Mouse (Mus musculus): ENCODE measurements around the gene P2rx7.

Gene P2rx7

DNA sequence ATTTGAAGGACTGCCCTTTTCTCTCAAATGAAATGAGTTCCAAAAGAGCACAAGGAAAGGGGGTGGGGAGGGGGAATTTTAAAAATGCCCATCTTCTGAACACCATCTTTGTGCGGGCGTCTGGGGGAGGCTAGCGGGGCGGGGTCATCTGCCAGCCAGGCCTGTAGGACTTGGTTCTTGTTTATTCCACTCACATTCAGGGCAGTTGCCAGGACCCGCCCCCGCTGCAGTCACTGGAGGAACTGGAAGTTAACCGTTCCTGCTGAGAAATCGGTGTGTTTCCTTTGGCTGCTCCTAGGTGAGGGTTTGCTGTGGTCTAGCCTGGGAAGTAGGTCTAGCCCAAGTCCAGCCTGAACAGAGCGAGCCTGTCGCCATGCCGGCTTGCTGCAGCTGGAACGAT is at the start of gene P2rx7:
Gene P2rx7, plus strand, starts transcription at position 211 of the 400 bp plus-strand sequence.
- DNase-seq (ENCODE audit: low spot score), result no peak

DNA sequence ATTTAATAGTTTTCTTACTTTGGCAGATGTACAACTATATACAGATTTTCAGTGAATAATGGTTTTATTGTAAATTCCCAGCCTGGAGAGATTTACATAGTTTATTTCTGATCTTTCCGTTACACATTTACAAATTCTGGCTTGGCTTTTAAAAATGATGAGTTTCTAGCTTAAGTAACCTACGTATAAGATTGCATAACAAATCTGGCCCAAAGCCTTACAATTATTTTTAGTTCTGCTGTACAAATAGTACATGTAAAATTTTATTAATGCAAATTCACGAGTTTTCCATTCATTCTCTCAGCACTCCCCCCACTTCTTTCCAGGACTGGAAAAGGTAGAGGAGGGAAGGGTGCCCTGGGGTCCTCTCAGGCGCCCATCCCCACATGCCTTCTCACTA is 48.2 kb upstream of the P2rx7 start:
- no peak for DNase-seq (ENCODE audit: low spot score)

DNA sequence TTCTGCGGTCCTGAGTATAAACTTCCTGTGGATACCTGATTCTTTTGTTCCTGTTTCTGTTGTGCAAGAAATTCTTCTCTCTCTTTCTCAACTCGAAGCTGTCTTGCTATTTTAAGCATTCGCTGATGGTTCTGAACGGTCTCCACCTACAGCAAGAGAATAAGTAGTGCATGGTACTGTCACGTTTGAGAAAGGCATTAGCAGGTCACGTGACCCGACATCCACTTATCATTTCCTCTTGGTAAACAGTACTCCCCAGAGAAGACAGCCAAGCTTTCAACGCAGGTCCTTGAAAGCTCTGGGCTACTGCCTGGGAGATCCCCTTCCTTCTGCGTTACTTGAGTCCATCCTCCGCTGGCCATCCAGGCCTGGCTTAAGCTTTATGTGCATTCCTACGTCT is 41.5 kb upstream of the P2rx7 start:
- no peak for DNase-seq (ENCODE audit: low spot score)

DNA sequence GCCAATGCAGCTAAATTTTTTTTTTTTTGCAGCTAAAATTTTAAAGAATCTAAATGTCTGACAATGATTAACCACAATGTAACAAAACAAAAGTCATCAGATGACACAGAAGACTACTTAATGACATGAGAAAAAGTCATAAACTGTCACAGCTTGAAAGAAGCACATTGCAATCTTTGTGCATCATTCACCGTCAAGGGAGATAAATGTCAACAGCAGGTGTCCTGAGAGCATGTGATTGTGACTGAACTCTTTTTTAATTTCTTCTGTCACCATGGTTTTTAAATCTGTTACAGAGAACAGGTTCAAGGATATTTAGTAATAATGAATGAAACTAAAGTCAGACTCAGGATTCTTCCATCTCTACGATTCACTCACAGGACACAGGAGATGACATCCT is 38.8 kb upstream of the P2rx7 start:
- DNase-seq (ENCODE audit: low spot score), result no peak

DNA sequence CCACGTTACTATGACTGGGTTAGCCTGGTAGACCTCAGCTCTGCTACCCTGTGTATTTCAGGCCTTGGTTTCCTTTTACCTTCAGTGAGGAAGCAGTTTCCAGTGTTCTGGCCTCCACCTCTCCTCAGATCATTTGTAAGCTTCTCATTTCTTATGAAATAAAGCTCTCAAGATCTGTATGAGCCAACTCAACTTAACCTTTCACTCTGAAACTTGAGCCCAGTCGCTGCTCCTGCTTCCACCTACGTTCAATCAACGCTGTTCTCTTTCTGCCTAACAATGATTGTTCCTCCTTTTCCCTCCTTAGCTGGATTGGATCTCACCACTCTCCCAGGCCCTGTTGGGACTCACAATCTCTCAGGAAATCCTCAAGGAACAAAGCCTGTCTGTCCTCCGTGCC is 32.1 kb upstream of the P2rx7 start:
- no peak for DNase-seq (ENCODE audit: low spot score)

DNA sequence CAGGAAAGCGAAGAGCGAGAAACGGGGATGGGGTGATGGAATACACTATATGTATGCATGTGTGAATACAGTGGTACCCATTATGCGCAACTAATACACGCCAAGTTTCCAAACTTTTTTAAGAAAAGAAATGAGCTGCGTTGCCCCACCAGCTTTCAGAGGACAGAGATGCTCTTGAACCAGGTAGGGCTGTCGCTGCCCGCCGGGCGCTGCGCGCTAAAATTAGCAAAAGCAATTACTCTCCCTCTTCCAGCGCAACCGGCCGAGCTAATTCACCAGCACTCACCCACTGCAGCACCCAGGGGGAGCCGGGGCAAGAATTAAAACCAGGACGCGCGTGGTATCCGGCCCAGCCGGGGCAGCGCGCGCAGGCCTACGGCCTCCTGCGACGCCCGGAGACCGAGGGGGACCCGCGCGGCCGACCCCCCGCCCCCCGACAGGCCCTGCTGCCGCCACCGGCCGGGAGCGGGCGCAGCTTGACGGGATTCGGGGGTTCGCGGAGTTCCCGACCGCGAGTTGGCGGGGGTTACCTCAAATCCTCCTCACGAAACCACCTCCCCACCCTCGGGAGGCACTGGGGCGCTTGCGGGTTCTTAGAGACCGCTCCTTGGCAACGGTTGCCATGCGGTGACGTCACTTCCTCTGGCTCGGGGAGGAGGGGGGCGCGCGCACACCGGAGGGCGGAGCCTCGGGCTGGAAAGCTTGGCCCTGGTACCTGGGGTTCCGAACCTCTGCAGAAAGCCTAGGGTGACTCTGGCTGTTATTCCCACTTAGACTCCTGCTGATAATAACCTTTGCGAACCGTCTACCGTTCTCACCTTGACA is 29.6 kb upstream of the P2rx7 start, which contains the start of gene Ift81:
Gene Ift81, minus strand, starts transcription at position 611 of the 825 bp plus-strand sequence.
- peak; percentile 85 for DNase-seq (ENCODE audit: low spot score)

DNA sequence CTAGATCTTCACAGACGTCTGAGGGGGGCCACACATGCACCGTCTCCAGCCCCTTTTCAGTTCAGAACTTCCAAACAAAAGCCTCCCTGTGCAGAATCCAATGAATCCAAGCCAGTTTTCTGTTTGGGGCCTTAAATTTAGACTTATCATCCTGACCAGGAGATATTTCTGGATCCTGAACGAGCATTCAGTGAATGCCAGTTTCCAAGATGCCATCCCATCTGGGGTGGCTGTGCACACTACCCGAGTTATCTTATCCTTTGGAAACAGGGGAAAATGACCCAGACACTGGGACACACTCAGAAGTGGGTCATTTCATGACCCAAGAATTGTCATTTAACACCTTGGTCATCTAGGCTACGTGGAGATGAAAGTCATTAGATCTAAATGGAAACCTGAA is 26.0 kb upstream of the P2rx7 start:
- no peak for DNase-seq (ENCODE audit: low spot score)

DNA sequence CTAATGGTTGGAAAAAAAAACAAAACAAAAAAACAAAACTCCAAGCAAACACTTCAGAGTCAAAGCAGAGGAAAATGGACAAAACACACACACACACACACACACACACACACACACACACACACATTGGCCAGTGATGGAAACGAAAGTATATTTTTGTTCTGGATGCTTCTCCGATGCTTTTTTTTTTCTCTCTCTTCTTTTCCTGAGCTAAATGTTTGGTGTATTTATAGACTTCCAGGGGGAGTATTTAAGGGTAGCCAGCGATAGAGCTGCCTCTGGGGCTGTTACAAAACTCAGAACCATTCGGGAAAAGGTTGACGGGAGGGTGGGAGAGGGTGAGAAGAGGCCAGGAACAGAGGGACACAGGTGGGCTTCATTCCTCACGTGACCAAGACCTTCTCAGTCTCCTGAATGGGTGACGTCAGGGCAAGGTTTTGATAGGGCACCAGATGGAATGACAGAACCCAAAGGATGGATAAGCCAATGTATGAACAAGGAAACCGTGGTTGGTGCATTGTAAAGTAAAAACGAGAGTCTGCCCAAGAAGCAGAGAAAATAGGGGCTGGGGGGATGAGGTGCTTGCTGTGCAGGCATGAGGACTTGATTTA is 23.9 kb upstream of the P2rx7 start:
- DNase-seq (ENCODE audit: low spot score), result no peak

DNA sequence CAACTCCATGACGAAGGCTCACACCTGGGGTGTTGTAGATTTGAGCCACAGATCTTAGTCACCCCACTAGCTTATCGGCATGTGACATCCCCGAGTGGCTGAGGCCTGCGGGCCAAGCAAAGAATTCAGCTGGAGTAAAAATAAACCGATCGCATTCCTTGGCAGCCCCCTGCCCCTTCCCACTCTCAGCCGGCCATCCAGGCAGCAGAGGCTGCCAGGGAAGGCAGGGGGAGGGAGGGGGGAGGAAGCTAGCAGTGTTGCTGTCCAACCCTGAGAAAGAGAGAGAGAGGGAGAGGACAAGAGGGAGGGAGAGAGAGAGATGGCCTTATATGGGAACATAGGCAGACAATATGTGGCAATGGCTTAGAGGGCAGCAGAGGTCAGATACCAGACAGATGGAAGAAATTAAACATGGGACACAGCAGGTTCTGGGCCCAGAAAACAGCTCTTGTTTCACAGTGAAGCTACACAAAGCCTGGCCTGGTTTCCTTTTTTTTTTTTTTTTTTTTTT is 22.3 kb upstream of the P2rx7 start:
- no peak for DNase-seq (ENCODE audit: low spot score)

DNA sequence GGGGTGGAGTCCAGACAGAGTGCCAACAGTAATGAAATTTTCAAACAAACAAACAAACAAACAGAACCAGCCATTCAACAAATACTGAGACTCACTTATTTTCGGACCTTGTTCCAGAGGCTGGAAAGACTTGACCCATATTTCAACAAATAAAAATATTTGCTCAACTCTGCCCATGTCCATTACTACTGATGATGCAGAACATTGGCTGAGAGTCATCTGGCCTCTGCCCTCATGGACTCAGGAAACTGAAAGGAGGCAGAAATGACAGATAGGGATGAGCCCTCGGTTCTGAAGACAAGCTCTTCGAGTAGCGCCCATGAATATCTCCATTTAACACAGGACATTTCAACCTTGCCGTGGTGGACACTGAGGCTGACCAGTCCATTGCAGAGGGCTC is 21.2 kb upstream of the P2rx7 start:
- no peak for DNase-seq (ENCODE audit: low spot score)

DNA sequence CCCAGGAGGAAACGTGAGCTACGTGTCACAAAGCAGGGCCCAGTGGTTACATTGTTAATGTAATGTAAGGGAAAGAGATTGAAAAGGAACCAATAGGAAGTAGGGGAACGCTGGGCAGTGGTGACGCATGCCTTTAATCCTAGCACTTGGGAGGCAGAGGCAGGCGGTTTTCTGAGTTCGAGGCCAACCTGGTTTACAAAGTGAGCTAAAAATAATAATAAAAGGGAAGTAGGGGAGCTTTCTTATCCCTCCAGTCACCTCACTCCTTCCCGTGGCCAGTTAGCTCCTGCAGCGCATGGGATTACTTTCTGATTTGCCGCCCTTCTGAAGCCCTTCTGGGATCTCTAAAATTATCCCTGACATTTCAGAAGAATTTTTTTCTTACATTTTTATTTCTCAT is 19.9 kb upstream of the P2rx7 start:
- DNase-seq (ENCODE audit: low spot score), result no peak

DNA sequence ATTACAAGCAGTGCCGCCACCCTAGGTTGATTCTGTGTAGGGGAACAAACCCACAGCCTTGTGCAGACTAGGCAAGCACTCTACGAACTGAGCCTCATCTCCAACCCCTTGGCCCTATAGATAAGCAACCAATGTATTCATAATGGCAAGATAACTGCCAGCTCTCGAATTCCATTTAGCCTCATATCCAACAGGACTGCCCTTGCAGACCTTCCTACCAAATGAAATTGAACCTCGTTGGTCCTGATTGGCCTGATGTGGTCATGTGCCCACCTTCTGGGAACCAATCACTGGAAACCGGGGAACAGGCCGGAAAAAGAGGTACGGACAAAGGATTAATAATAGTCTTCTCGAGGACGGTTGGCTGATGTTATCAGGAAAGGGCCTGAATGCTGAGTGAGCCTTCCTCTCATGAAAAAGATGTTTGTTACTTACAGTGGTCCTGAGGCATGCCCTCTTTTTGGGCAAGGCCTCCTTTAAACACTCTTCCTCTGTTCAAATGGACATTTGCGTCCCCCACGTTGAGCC is 18.7 kb upstream of the P2rx7 start:
- DNase-seq (ENCODE audit: low spot score), result no peak

DNA sequence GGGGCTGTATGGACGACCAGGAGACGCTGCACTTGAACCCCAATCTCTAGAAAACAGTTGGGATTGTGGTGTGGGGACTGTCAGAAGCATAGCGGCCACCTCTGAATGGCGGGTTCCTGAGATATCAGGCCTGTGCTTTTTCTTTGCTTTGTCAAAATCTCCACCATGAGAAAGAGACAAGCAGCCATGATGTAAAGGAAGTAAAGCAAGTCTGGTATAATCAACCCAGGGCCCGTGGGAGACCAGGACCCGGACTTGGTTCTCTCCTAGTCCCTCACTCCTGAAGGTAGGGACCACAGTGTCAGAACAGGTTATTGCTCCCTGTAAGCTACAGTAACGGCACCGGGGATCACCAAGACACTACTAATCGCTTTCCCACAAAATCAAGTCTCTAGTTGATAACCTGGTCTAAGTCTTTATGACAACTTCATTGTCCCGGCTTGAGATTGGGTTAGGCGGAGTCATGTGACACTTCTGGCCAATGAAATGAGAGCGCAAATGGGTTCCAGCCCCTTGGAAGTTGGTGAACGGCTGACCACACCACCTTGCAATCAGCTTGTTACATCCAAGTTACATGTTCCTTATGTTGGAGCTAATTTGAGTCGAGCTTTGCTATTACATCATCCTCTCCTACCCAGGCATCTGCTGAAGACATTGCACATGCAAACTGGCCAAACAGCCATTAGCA is 18.0 kb upstream of the P2rx7 start:
- no peak for DNase-seq (ENCODE audit: low spot score)

DNA sequence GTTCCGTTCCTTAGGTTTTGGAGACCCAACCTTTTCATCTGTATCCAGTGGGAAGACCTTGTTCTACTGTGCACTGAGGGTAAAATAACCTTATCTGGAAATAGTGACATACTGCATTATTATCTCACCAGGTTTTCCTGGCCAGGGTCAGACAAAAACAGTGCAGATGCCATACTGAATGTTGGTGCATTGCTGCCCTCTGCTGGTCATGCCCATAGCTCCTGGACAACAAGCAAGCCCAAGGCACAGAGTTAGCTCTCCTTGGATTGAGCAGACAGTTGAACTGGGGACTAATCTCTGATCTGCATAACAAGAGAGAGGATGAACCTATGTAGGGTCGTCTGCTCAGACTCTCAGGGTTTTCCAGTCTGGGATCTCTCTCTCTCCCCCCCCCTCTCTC is 16.5 kb upstream of the P2rx7 start:
- DNase-seq (ENCODE audit: low spot score), result peak; percentile 75

DNA sequence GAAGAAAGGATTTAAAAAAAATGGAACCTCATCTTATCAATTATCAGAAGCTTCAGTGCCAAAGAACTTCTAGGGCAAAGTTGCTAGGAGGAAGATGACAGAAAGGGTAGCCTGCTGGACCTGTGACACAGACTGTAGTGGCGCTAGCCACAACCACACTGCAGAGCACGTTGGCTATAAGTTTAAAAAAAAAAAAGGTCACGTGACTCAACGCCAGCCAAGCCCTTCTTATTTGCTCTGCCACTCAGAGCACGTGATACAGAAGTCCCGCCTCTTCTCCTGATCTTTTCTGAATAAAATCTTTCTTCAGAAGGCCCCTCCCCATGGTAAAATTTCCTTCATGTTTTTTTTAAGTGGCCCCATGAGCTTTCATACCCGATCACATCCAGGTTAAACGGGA is 8.5 kb upstream of the P2rx7 start:
- no peak for DNase-seq (ENCODE audit: low spot score)

DNA sequence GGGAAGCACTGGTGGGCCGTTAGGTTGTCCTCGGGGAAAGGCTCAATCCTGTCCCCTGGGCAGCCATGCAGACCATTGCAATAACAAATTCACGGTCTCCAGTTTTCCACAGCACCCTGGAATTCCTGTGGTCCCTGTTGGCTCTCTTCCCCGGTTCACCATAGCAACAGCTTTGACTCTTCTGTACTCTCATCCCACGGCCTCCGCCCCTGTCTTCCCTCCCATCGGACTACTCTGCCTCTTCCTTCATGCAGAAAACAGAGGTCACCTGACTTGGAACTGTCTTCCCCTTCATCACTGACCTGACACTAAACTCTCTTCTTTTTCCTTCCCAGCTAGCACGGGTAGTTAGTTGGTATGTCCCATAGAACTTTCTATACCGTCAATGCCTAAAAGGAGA is 7.4 kb upstream of the P2rx7 start:
- DNase-seq (ENCODE audit: low spot score), result no peak

DNA sequence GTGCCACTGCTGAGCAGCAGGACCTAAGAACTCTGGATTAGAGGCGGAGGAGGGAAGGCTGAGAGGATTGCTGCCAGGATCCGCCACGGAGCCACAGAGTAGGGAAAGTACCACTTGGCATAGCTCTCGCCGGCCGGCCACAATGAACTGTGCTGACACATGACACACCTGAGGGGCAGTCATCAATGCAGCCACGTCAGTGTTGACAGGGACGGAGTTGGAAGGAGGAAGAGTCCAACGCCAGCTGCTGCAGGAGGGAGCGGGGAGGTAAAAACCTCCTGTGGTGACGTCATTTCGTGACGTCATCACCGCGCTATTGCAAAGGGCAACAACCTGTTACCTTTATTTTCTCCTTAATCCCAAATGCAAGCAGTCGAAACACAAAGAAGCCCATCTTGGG is 6.8 kb upstream of the P2rx7 start:
- DNase-seq (ENCODE audit: low spot score), result no peak

DNA sequence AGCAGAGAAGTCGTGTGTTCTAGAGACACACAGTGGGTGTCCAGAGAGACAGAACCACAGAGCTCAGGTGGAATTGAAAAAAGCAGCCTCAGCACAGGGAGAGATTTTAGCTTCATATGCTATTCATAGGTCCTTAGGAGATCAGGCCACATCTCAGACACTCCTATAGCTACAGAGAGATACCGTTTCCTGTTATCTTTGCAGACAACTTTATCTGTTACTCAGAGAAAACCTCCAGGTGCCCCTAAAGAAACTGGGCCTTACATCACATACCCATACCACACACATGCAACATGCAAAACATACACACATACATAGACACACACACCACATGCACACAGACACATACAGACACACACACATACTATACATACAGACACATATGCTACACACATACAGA is 5.4 kb upstream of the P2rx7 start:
- no peak for DNase-seq (ENCODE audit: low spot score)

DNA sequence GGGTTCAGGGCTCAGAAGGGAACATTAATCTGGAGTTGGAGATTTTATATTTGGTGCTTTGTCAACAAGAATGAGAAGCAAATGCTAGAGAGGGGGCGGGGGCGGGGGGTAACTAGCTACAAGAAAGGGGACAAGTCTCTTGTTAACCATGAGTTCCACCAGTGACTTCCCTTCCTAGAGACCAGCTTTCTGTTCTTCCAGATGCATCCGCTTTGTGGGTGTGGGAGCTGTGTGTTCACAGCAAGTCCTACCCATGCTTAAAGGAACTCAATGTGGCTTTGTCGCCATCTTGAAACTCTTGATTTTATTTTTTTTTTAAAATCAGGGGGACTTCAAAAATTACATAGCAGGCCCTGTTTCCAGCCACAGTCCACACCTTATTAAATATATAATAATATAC is 4.2 kb upstream of the P2rx7 start:
- DNase-seq (ENCODE audit: low spot score), result no peak

DNA sequence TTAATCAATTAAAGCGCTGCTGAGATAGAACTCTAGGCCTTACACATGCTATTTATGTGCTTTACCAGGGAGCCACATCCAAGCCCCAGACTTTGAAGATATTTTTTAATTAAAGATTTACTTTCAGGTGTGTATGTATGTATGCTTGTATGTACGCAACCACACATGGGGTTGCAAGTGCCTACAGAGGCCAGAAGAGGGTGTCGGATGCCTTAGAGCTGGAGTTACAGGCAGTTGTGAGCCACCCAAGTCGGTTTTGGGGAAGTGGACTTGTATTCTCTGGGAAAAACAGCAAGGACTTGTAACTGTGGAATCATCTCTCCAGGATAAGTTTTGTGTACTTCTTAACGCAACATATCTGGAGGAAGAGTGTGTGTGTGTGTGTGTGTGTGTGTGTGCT is 3.7 kb upstream of the P2rx7 start:
- DNase-seq (ENCODE audit: low spot score), result no peak

DNA sequence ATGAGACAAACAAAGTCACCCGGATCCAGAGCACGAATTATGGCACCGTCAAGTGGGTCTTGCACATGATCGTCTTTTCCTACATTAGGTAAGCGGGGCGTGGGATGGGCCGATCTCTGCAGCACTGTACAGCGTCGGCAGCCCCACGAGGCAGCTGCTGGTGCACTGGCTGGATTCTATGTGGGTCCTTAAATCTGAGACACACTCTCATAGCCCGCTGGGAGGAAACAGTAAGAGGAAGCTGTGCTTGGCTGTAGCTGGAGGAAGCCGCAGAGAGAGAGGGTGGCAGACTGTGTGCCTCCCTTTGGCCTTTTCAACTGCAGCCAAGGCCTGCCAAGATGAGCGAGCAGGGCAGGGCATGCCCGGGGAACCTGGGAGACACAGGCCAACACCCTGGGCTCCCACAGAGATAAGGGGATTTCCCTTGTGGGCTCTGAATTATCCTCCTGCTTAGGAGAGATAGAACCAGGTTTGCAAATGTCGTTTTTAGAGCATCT is 448 bp downstream of the P2rx7 start:
- DNase-seq (ENCODE audit: low spot score), result peak; percentile 26

DNA sequence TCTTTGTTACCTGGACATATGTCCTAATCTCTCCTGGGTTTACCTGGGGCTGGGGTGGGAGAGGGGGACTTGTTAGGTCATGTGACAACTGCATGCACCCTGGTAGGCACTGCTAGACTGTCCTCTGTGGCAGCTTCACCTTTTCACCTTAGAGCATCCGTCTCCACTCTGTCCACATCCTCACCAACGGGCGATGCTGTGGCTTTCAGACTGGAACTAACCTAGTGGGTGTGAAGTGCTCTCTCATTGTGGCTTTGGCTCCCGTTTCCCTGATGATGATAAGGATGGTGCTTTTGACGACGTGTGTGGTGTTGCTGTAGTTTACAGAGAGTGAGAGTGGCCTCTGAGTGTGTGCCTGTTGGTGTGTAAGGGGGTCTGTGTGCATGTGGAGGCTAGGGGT is 1.6 kb downstream of the P2rx7 start:
- DNase-seq (ENCODE audit: low spot score), result no peak

DNA sequence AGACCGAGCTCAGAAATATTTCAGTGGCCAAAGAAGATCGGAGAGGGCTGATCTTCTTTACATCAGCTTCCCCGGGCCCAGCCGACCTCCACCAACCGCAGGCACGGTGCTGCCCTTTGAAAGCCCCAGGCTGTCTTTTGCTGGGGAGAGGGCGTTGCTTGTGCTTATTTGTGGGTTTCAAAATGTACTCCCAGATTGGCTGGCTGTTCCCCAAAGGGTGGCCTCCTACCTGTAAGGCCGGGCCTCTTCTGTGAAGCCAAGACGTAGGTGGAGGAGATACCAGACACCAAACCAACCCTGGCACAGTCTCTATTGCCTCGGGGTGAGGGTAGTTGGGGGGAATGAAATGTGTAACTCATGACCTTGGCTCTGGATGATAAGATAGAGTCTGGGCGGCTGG is 2.3 kb downstream of the P2rx7 start:
- no peak for DNase-seq (ENCODE audit: low spot score)

All from c-Kit-positive CD71-positive TER-119-positive erythroid progenitor cells, embryonic 14.5 days (primary cell).